Mouse (Mus musculus) liver, embryonic 16.5 days (tissue): Measurements from ENCODE around the gene Unkl. TPM values are rescaled to one million over a fixed set of nuclear protein-coding genes. Genes with fewer than 3 reads are reported as not detected.

ENCODE experiments used
- ATAC-seq: fragments of 200-750 bp; cut with Nextera tagmentation; 2 replicates; pipeline ENCODE4 v1.8.0; 2017; ENCODE audit warnings: low read depth, mild to moderate bottlenecking, moderate number of reproducible peaks, moderate library complexity
- H3K27ac ChIP-seq: fragments of 300-500 bp; sonication (generic); 2 replicates; pipeline ENCODE4 v1.5.1; 2014; ENCODE audit warnings: mild to moderate bottlenecking, low read length
- H3K27me3 ChIP-seq: fragments of 300-500 bp; sonication (generic); 2 replicates; pipeline ENCODE4 v1.6.1; 2014; ENCODE audit warnings: low read depth, low read length, mixed read lengths; ENCODE audit not compliant: control insufficient read depth, insufficient read depth
- H3K36me3 ChIP-seq: fragments of 300-500 bp; sonication (generic); 2 replicates; pipeline ENCODE4 v1.6.1; 2014; ENCODE audit warnings: mild to moderate bottlenecking; ENCODE audit not compliant: control insufficient read depth, insufficient read depth
- H3K4me1 ChIP-seq: fragments of 300-500 bp; sonication (generic); 2 replicates; pipeline ENCODE4 v1.6.1; 2014; ENCODE audit warnings: low read depth, low read length, mixed read lengths; ENCODE audit not compliant: control insufficient read depth
- H3K4me2 ChIP-seq: fragments of 300-500 bp; sonication (generic); 2 replicates; pipeline ENCODE4 v1.6.1; 2014; ENCODE audit warnings: low read depth, low read length, mixed read lengths
- H3K4me3 ChIP-seq: fragments of 300-500 bp; sonication (generic); 2 replicates; pipeline ENCODE4 v1.5.1; 2014; ENCODE audit warnings: low read depth, mild to moderate bottlenecking, low read length
- H3K9ac ChIP-seq: fragments of 300-500 bp; sonication (generic); 2 replicates; pipeline ENCODE4 v1.6.1; 2014; ENCODE audit warnings: low read depth, low read length
- H3K9me3 ChIP-seq: fragments of 300-500 bp; sonication (generic); replicated peaks from 2 replicates; pipeline ENCODE4 v1.6.1; 2016; ENCODE audit warnings: low read length; ENCODE audit not compliant: control insufficient read depth
- WGBS: fragments of 180-500 bp; shearing (Covaris S2); extraction: QIAGEN DNeasy Blood & Tissue Kit; methylation state at CpG from one replicate; pipeline ENCODE4 v1.1.7; 2014; ENCODE audit not compliant: insufficient replicate concordance; 5-methylcytosine and 5-hydroxymethylcytosine counted together
- microRNA-seq: library from miRNA; unstranded; fragments of <30 nt; microRNA quantifications from one replicate; pipeline ENCODE4, GENCODE M21; 2016
- polyA plus RNA-seq: library from polyadenylated mRNA; unstranded; fragments of >200 nt; fragmentation: Nextera tagmentation; extraction: Ambion mirVana; gene quantifications from 2 replicates; pipeline ENCODE4 v1.2.1, GENCODE M21; 2015

The Unkl gene
- polyA plus RNA-seq, 1 experiment from 2014 or later, result 6.8 TPM

GRCm38 (mm10) chr17:25282133-25282532 lies 93.9 kb downstream of the Unkl start:
- peak overlapping the region; percentile 18; the same call in 1 of the 2 replicates for H3K4me3 ChIP-seq
- H3K36me3 ChIP-seq, result no peaks in the 10 kb centered on the region
- peaks cover 6% of the 10 kb centered on the region for H3K4me1 ChIP-seq
- ATAC-seq, result peak; percentile 92
- no peaks in the 10 kb centered on the region for H3K9me3 ChIP-seq
- no peaks in the 10 kb centered on the region for H3K27me3 ChIP-seq
- no peak overlapping the region for H3K9ac ChIP-seq
- WGBS, result 20% methylated on average over 11 of the region's 11 CpGs
- H3K4me2 ChIP-seq, result peak overlapping the region; percentile 46
- no peak overlapping the region for H3K27ac ChIP-seq

Small RNA genes lying within 50 kb of the gene (microRNA-seq; reads per million reads assigned to microRNA genes)
- not detected for gene Mir3547

Other genes with a start within 250 kb of the Unkl start
- gene Jpt2, start 227.7 kb upstream of the Unkl start, polyA plus RNA-seq, result 52.6 and 53.6 TPM in 2 replicates
- 2.7 and 2.9 TPM in 2 replicates for gene Cramp1l, start 172.6 kb upstream of the Unkl start, polyA plus RNA-seq
- 145 and 146 TPM in 2 replicates for gene Ift140, start 172.3 kb upstream of the Unkl start, polyA plus RNA-seq
- gene Tmem204, start 104.8 kb upstream of the Unkl start, polyA plus RNA-seq, result 6.2 and 7.3 TPM in 2 replicates
- gene Telo2, start 72.4 kb upstream of the Unkl start, polyA plus RNA-seq, result 12.2 TPM in 2 replicates
- not detected in 2 replicates for gene Ptx4, start 67.6 kb upstream of the Unkl start, polyA plus RNA-seq
- gene Clcn7, start 55.0 kb upstream of the Unkl start, polyA plus RNA-seq, result 9.9 and 10.3 TPM in 2 replicates
- 0.04 TPM in 1 of 2 replicates, not detected in the other for gene Ccdc154, start 25.9 kb upstream of the Unkl start, polyA plus RNA-seq
- not detected in 2 replicates for gene Gm38655, start 12.9 kb upstream of the Unkl start, polyA plus RNA-seq
- 14.2 and 15.1 TPM in 2 replicates for gene BC003965, start 3.8 kb upstream of the Unkl start, polyA plus RNA-seq
- 17.8 and 19.9 TPM in 2 replicates for gene Gnptg, start 51.7 kb downstream of the Unkl start, polyA plus RNA-seq
- gene Tsr3, start 51.8 kb downstream of the Unkl start, polyA plus RNA-seq, result 14.7 and 15.0 TPM in 2 replicates
- 0.46 and 0.57 TPM in 2 replicates for gene Baiap3, start 68.0 kb downstream of the Unkl start, polyA plus RNA-seq
- 205 and 211 TPM in 2 replicates for gene Ube2i, start 86.2 kb downstream of the Unkl start, polyA plus RNA-seq
- gene Prss34, start 110.0 kb downstream of the Unkl start, polyA plus RNA-seq, result 3.4 and 4.9 TPM in 2 replicates
- not detected in 2 replicates for gene Prss28, start 120.2 kb downstream of the Unkl start, polyA plus RNA-seq
- gene Prss29, start 130.3 kb downstream of the Unkl start, polyA plus RNA-seq, result not detected in 2 replicates
- not detected in 2 replicates for gene Tpsab1, start 157.2 kb downstream of the Unkl start, polyA plus RNA-seq
- gene Tpsb2, start 177.9 kb downstream of the Unkl start, polyA plus RNA-seq, result 0.47 and 0.65 TPM in 2 replicates
- gene Tpsg1, start 180.9 kb downstream of the Unkl start, polyA plus RNA-seq, result 0.44 and 0.51 TPM in 2 replicates
- gene Cacna1h, start 245.4 kb downstream of the Unkl start, polyA plus RNA-seq, result 0.17 and 0.22 TPM in 2 replicates